Mouse (Mus musculus): ENCODE measurements around the gene Ern2. TPM values are rescaled to one million over a fixed set of nuclear protein-coding genes. Genes with fewer than 3 reads are reported as not detected.

The Ern2 gene
- polyA plus RNA-seq (2016; fragmentation: Nextera tagmentation; extraction: Ambion mirVana): 0.11 TPM in 1 of 2 replicates, not detected in the other

- Histone ChIP-seq H3K36me3 (no peaks in the 10 kb centered on the region), H3K27ac (replicated peaks) (no peak within 1 kb of the TSS), H3K27me3 (ENCODE audit: low read depth, poor library complexity, severe bottlenecking) (no peaks in the 10 kb centered on the region), H3K4me3 (no peak within 1 kb of the TSS), H3K9me3 (replicated peaks) (no peaks in the 10 kb centered on the region), H3K4me1 (peaks cover 4% of the 10 kb centered on the region; the same call in 1 of the 2 replicates)
- DNase-seq (ENCODE audit: low spot score): no peak
- 24% methylated on average over 17 of the region's 17 CpGs for WGBS
These were observed at the start of gene Ern2 for GRCm38 (mm10) chr7:122186043-122186442. TSS of gene Ern2 (minus strand) at chr7:122186207.

- no peaks in the 10 kb centered on the region for H3K36me3 ChIP-seq
- no peaks in the 10 kb centered on the region for H3K9me3 ChIP-seq (replicated peaks)
- no peaks in the 10 kb centered on the region for H3K27me3 ChIP-seq (ENCODE audit: low read depth, poor library complexity, severe bottlenecking)
- no peak overlapping the region for H3K4me3 ChIP-seq
- no peak overlapping the region for H3K27ac ChIP-seq (replicated peaks)
- WGBS: 92% methylated on average over 4 of the region's 4 CpGs
- no peaks in the 10 kb centered on the region for H3K4me1 ChIP-seq
- DNase-seq (ENCODE audit: low spot score): no peak
These were observed 44.9 kb upstream of the Ern2 start for GRCm38 (mm10) chr7:122230866-122231265.

GRCm38 (mm10) chr7:122229916-122230315, 43.9 kb upstream of the Ern2 start:
- 60% methylated on average over 4 of the region's 4 CpGs for WGBS
- H3K36me3 ChIP-seq: no peaks in the 10 kb centered on the region
- no peaks in the 10 kb centered on the region for H3K4me1 ChIP-seq

GRCm38 (mm10) chr7:122229306-122229705, 43.3 kb upstream of the Ern2 start:
- Histone ChIP-seq H3K4me1 (no peaks in the 10 kb centered on the region), H3K4me3 (no peak overlapping the region), H3K27ac (replicated peaks) (no peak overlapping the region), H3K36me3 (no peaks in the 10 kb centered on the region), H3K9me3 (replicated peaks) (no peaks in the 10 kb centered on the region), H3K27me3 (ENCODE audit: low read depth, poor library complexity, severe bottlenecking) (no peaks in the 10 kb centered on the region)
- 56% methylated on average over 3 of the region's 3 CpGs for WGBS
- no peak for DNase-seq (ENCODE audit: low spot score)

More at GRCm38 (mm10) chr7:122229916-122230315, 43.9 kb upstream of the Ern2 start:
- Histone ChIP-seq H3K4me3 (no peak overlapping the region), H3K9me3 (replicated peaks) (no peaks in the 10 kb centered on the region), H3K27ac (replicated peaks) (no peak overlapping the region), H3K27me3 (ENCODE audit: low read depth, poor library complexity, severe bottlenecking) (no peaks in the 10 kb centered on the region)
- DNase-seq (ENCODE audit: low spot score): no peak

GRCm38 (mm10) chr7:122226744-122227143, 40.7 kb upstream of the Ern2 start:
- Histone ChIP-seq H3K36me3 (no peaks in the 10 kb centered on the region), H3K4me1 (no peaks in the 10 kb centered on the region), H3K27me3 (ENCODE audit: low read depth, poor library complexity, severe bottlenecking) (no peaks in the 10 kb centered on the region), H3K4me3 (no peak overlapping the region), H3K9me3 (replicated peaks) (no peaks in the 10 kb centered on the region), H3K27ac (replicated peaks) (no peak overlapping the region)
- no peak for DNase-seq (ENCODE audit: low spot score)
- 85% methylated on average over 4 of the region's 4 CpGs for WGBS

DNA sequence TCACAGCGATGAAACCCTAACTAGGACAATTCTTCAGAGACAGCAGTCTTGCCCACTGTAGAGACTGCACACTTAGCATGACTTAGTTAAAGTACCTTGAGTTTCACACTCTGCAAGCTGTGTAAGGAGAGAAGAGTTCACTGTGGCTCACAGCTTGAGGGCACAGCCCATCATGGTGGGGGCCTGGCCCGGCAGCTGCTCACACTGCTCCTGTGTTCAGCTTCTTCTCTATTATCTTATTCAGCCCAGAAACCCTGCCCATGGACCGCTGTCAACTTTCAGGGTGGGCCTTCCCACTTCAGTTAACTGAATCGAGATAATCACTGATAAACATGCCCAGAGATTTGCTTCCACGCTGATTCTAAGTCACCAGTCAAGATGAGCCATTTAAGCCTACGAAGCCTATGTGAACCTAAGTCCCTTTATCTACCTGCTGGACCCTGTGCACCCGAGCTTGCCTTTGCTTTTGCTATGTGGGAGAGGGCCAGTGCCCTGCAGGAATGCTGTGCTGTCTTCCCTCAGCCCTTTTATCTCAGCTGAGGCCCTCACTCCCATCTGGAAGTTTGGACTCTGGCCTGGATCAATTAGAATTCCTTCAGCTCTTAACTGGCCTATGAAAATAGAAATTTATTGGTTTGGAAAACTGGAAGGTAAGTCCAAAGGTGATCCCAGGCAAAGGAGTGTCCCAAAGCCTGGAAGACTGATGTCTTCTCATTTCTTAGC, 40.2 kb upstream of the Ern2 start:
- no peaks in the 10 kb centered on the region for H3K27me3 ChIP-seq (ENCODE audit: low read depth, poor library complexity, severe bottlenecking)
- H3K4me3 ChIP-seq: no peak overlapping the region
- DNase-seq (ENCODE audit: low spot score): no peak
- H3K4me1 ChIP-seq: no peaks in the 10 kb centered on the region
- no peaks in the 10 kb centered on the region for H3K36me3 ChIP-seq
- WGBS: 84% methylated on average over 7 of the region's 7 CpGs
- H3K9me3 ChIP-seq (replicated peaks): no peaks in the 10 kb centered on the region
- H3K27ac ChIP-seq (replicated peaks): no peak overlapping the region

GRCm38 (mm10) chr7:122219315-122219801, 33.4 kb upstream of the Ern2 start, which contains the start of gene Chp2:
TSS of gene Chp2 (plus strand) at chr7:122219496.
- H3K36me3 ChIP-seq: no peaks in the 10 kb centered on the region
- peaks cover 10% of the 10 kb centered on the region for H3K4me1 ChIP-seq
- H3K4me3 ChIP-seq: peak within 1 kb of the TSS; percentile 34
- peaks cover 6% of the 10 kb centered on the region; the same call in 1 of the 2 replicates for H3K27me3 ChIP-seq (ENCODE audit: low read depth, poor library complexity, severe bottlenecking)
- DNase-seq (ENCODE audit: low spot score): no peak
- no peaks in the 10 kb centered on the region for H3K9me3 ChIP-seq (replicated peaks)
- 29% methylated on average over 20 of the region's 20 CpGs for WGBS
- H3K27ac ChIP-seq (replicated peaks): peak within 1 kb of the TSS; percentile 33

DNA sequence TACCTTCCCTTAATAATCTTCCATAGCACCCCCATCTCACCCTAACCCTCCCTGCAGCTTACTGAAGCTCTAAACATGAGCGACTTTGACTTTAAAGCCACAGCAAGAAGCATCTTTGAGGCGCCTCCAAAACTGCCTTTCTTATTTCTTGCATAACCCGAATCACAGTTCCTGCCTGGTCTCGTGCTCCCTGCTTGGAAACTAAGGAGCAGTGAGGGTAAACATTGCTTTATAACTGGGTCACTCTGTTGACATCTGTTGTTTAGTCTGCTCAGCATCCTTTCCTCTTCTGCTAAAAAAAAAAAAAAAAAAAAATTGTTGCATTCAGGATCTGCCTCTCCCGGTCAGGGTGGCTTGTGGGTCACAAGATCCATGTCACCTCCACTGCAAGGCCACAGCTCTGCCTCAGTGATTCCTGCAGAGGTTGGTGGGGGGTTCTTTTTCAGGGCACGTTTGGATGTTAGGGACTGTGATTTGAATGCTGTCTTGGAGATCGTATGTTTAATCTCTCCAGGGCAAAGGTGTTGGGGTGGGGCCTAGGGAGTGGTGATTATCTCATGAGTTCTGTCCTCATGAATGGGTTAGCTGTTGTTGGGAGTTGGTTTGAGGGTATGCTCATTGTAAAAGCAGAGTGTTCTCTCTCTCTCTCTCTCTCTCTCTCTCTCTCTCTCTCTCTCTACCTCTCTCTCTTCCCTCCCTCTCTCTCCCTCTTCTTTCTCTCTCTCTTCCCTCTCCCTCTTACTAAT, 22.4 kb upstream of the Ern2 start:
- H3K4me3 ChIP-seq: no peak overlapping the region
- H3K4me1 ChIP-seq: no peaks in the 10 kb centered on the region
- WGBS: 61% methylated on average over 7 of the region's 7 CpGs
- no peak overlapping the region for H3K27ac ChIP-seq (replicated peaks)
- no peaks in the 10 kb centered on the region for H3K9me3 ChIP-seq (replicated peaks)
- no peaks in the 10 kb centered on the region for H3K27me3 ChIP-seq (ENCODE audit: low read depth, poor library complexity, severe bottlenecking)
- no peak for DNase-seq (ENCODE audit: low spot score)
- no peaks in the 10 kb centered on the region for H3K36me3 ChIP-seq

GRCm38 (mm10) chr7:122206121-122206520, 20.1 kb upstream of the Ern2 start:
- Histone ChIP-seq H3K4me1 (no peaks in the 10 kb centered on the region), H3K4me3 (no peak overlapping the region), H3K9me3 (replicated peaks) (no peaks in the 10 kb centered on the region), H3K27me3 (ENCODE audit: low read depth, poor library complexity, severe bottlenecking) (no peaks in the 10 kb centered on the region), H3K27ac (replicated peaks) (no peak overlapping the region), H3K36me3 (no peaks in the 10 kb centered on the region)
- WGBS: 78% methylated on average over 2 of the region's 2 CpGs
- no peak for DNase-seq (ENCODE audit: low spot score)

DNA sequence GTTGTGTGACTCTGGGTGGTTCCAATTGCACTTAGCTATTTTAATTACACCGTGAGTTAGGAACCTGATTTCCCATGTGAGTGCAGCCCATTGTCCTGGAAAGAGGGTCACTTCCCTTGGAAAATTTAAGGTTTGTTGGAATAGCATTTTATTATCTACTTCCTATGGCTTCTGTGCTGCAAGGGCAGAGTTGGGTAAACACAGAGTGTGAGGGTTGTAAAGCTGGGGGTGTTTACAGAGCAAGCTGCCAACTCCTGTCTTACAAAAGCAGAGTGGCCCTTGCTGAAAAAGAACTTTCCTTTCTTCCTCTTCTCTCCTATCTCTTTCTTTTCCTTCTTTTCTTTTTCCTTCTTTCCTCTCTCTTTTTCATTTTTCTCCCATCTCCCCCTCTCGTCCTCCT, 17.9 kb upstream of the Ern2 start:
- Histone ChIP-seq H3K9me3 (replicated peaks) (no peaks in the 10 kb centered on the region), H3K27me3 (ENCODE audit: low read depth, poor library complexity, severe bottlenecking) (no peaks in the 10 kb centered on the region), H3K27ac (replicated peaks) (no peak overlapping the region), H3K36me3 (no peaks in the 10 kb centered on the region), H3K4me3 (no peak overlapping the region), H3K4me1 (no peaks in the 10 kb centered on the region)
- no peak for DNase-seq (ENCODE audit: low spot score)
- WGBS: 68% methylated on average over 2 of the region's 2 CpGs

DNA sequence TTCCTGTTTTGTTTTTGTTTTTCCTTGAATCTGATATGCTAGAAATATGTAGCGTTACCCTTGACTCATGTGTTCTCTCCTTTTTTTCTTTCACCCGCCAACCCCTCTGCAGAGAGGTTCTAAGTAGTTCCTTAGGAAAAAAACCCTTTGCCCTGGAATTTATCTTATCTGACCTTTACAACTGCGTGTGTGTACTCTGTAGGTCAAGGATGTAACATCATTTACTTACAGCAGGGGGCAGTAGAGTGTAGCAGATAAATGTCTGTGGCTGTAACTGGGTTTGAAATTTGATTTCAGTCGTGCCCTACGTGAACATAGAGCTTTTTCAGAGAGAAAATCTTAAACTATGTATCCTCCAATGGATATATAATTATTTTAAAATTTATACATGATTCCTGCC, 13.3 kb upstream of the Ern2 start:
- Histone ChIP-seq H3K4me3 (no peak overlapping the region), H3K27me3 (ENCODE audit: low read depth, poor library complexity, severe bottlenecking) (no peaks in the 10 kb centered on the region), H3K4me1 (no peaks in the 10 kb centered on the region), H3K9me3 (replicated peaks) (no peaks in the 10 kb centered on the region), H3K36me3 (no peaks in the 10 kb centered on the region), H3K27ac (replicated peaks) (no peak overlapping the region)
- WGBS: 41% methylated on average over 5 of the region's 5 CpGs
- DNase-seq (ENCODE audit: low spot score): no peak

GRCm38 (mm10) chr7:122197306-122197705, 11.3 kb upstream of the Ern2 start:
- Histone ChIP-seq H3K4me1 (no peaks in the 10 kb centered on the region), H3K27ac (replicated peaks) (no peak overlapping the region), H3K36me3 (no peaks in the 10 kb centered on the region), H3K4me3 (no peak overlapping the region), H3K9me3 (replicated peaks) (no peaks in the 10 kb centered on the region), H3K27me3 (ENCODE audit: low read depth, poor library complexity, severe bottlenecking) (no peaks in the 10 kb centered on the region)
- WGBS: 39% methylated on average over 4 of the region's 4 CpGs
- DNase-seq (ENCODE audit: low spot score): no peak

- Histone ChIP-seq H3K27ac (replicated peaks) (no peak overlapping the region), H3K9me3 (replicated peaks) (no peaks in the 10 kb centered on the region), H3K27me3 (ENCODE audit: low read depth, poor library complexity, severe bottlenecking) (no peaks in the 10 kb centered on the region), H3K36me3 (no peaks in the 10 kb centered on the region), H3K4me3 (no peak overlapping the region), H3K4me1 (no peaks in the 10 kb centered on the region)
- no peak for DNase-seq (ENCODE audit: low spot score)
- WGBS: 90% methylated on average over 9 of the region's 9 CpGs
These were observed 10.8 kb upstream of the Ern2 start for GRCm38 (mm10) chr7:122196771-122197170.

Data from midbrain, embryonic 10.5 days (tissue).